Mouse (Mus musculus) intestine, embryonic 14.5 days (tissue): ENCODE results near the gene Cacna2d3. TPM values are rescaled to one million over a fixed set of nuclear protein-coding genes. Genes with fewer than 3 reads are reported as not detected.

Source experiments
- ATAC-seq: fragments of 200-750 bp; cut with Nextera tagmentation; replicated peaks from 2 replicates; pipeline ENCODE4 v1.8.0; 2017; ENCODE audit warnings: low read depth, moderate number of reproducible peaks, moderate TSS enrichment, moderate library complexity; ENCODE audit not compliant: low FRiP score, low TSS enrichment
- DNase-seq: peaks from one replicate; pipeline ENCODE4 v3.0.0-alpha.2; 2018; ENCODE audit warnings: low spot score
- H3K27ac ChIP-seq: fragments of 300-500 bp; sonication (generic); 2 replicates; pipeline ENCODE4 v1.5.1; 2014; ENCODE audit warnings: low read depth, mild to moderate bottlenecking, control low read depth
- H3K27me3 ChIP-seq: fragments of 300-500 bp; sonication (generic); replicated peaks from 2 replicates; pipeline ENCODE4 v1.6.1; 2014; ENCODE audit warnings: low read length, control low read depth; ENCODE audit not compliant: control insufficient read depth, insufficient read depth
- H3K36me3 ChIP-seq: fragments of 300-500 bp; sonication (generic); 2 replicates; pipeline ENCODE4 v1.6.1; 2014; ENCODE audit warnings: low read length, control low read depth; ENCODE audit not compliant: control insufficient read depth, insufficient read depth
- H3K4me1 ChIP-seq: fragments of 300-500 bp; sonication (generic); replicated peaks from 2 replicates; pipeline ENCODE4 v1.6.1; 2014; ENCODE audit warnings: low read length, control low read depth, mixed read lengths; ENCODE audit not compliant: control insufficient read depth, insufficient read depth
- H3K4me2 ChIP-seq: fragments of 300-500 bp; sonication (generic); 2 replicates; pipeline ENCODE4 v1.6.1; 2014; ENCODE audit warnings: low read length
- H3K4me3 ChIP-seq: fragments of 300-500 bp; sonication (generic); 2 replicates; pipeline ENCODE4 v1.5.1; 2014; ENCODE audit warnings: low read depth, low read length, control low read depth, mixed read lengths
- H3K9ac ChIP-seq: fragments of 300-500 bp; sonication (generic); 2 replicates; pipeline ENCODE4 v1.6.1; 2014; ENCODE audit warnings: mild to moderate bottlenecking, low read length
- H3K9me3 ChIP-seq: fragments of 300-500 bp; sonication (generic); 2 replicates; pipeline ENCODE4 v1.6.1; 2016; ENCODE audit warnings: low read length, control low read depth; ENCODE audit not compliant: control insufficient read depth
- WGBS: fragments of 180-500 bp; shearing (Covaris S2); extraction: QIAGEN DNeasy Blood & Tissue Kit; methylation state at CpG from one replicate; pipeline ENCODE4 v1.1.7; 2014; 5-methylcytosine and 5-hydroxymethylcytosine counted together
- polyA plus RNA-seq: library from polyadenylated mRNA; unstranded; fragments of >200 nt; fragmentation: Nextera tagmentation; extraction: Ambion mirVana; gene quantifications from 2 replicates; pipeline ENCODE4 v1.2.1, GENCODE M21; 2014

The Cacna2d3 gene
- polyA plus RNA-seq, 1 experiment from 2014 or later = 2.2 TPM

DNA sequence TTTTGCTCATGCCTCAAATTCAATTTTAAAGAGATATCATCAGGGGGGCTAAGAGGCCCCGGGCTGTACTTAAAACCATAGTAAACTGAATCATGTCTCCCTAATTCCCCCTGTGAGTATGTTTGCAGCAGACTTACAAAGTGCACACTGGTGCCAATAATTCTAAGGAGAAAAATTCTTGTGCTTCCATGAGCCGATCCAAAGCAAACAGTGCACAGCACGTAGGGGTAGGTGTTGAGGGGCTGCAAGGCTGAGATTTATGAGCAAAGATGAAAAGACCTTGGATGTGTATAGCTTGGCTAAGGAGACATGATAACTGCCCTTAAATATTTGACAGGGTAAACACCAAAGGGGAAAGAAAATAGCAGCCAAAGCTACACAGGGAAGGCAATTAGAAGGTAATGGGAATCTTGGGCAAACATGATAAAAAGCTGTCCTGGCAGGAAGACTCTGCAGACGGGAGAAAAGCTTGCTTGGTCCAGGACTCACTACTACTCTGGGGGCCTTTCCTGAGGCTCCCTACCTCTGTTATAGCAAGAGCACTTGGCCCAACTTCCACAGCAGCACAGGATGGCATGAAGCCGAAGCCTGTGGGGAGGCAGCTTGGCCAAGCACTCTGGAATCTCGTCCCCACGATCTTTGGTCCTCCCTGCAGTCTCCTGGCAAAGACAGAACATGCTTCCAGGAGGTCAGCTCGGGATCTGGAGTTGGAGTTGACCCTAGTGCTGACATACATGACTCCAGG is 222.9 kb downstream of the Cacna2d3 start:
- H3K9me3 ChIP-seq = no peaks in the 10 kb centered on the region
- WGBS = 49% methylated on average over 8 of the region's 8 CpGs
- ATAC-seq = no peak
- no peak overlapping the region for H3K9ac ChIP-seq
- no peak overlapping the region for H3K27ac ChIP-seq
- H3K36me3 ChIP-seq = no peaks in the 10 kb centered on the region
- H3K27me3 ChIP-seq = no peaks in the 10 kb centered on the region
- H3K4me3 ChIP-seq = no peak overlapping the region
- H3K4me1 ChIP-seq = no peaks in the 10 kb centered on the region
- H3K4me2 ChIP-seq = no peak overlapping the region
- DNase-seq = no peak

DNA sequence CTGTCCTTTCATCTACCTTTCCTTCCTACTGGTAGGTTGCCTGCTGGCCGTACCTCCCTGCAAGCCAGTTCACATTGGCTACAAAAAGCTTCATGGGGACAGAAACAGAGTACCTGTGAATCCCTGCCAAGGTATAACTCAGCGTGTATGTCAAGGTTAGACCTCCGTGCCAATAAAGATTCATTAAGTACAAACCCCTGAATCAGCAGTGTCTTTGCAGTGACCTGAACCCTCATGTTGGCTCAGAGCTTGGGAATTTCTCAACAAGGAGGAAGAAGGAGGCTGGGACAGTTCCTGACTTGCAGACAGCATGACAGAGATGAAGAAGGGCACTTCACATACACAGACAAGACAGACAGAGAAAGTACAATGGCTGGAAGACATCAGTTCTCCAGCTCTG is 225.1 kb downstream of the Cacna2d3 start:
- no peak for ATAC-seq
- Histone ChIP-seq H3K27me3 (no peaks in the 10 kb centered on the region), H3K27ac (no peak overlapping the region), H3K9ac (no peak overlapping the region), H3K4me3 (no peak overlapping the region), H3K4me1 (no peaks in the 10 kb centered on the region), H3K36me3 (no peaks in the 10 kb centered on the region), H3K4me2 (no peak overlapping the region), H3K9me3 (no peaks in the 10 kb centered on the region)
- 92% methylated on average over 3 of the region's 3 CpGs for whole genome bisulfite sequencing
- DNase-seq = no peak

DNA sequence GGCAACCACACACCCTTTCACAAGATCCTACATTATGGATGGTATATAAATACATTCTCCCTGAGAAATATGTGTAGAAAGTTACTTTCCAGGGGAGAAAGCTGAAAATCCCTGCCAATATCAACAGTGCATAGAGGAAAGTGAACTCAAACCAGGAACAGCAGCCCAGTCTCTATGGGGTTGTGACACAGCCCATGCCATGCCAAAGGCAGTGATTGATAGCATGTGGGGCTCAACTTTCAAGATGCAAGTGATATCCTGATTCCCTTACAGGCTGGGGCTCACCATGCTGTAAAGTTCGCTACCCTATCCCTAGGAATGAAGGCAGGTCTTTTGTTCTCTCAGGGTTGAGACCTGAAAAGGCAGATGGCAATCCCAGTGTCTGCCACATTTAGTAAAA is 229.9 kb downstream of the Cacna2d3 start:
- no peak overlapping the region for H3K27ac ChIP-seq
- no peaks in the 10 kb centered on the region for H3K36me3 ChIP-seq
- no peak overlapping the region for H3K9ac ChIP-seq
- ATAC-seq (no peak), DNase-seq (no peak)
- no peak overlapping the region for H3K4me3 ChIP-seq
- no peaks in the 10 kb centered on the region for H3K4me1 ChIP-seq
- WGBS = 74% methylated on average over 1 of the region's 1 CpGs
- no peaks in the 10 kb centered on the region for H3K9me3 ChIP-seq
- no peak overlapping the region for H3K4me2 ChIP-seq
- H3K27me3 ChIP-seq = no peaks in the 10 kb centered on the region

- no peaks in the 10 kb centered on the region for H3K27me3 ChIP-seq
- no peak overlapping the region for H3K27ac ChIP-seq
- no peak for DNase-seq
- no peak overlapping the region for H3K4me3 ChIP-seq
- H3K4me1 ChIP-seq = no peaks in the 10 kb centered on the region
- no peak overlapping the region for H3K4me2 ChIP-seq
- no peaks in the 10 kb centered on the region for H3K9me3 ChIP-seq
- no peaks in the 10 kb centered on the region for H3K36me3 ChIP-seq
- no peak for ATAC-seq
- H3K9ac ChIP-seq = no peak overlapping the region
- WGBS = 66% methylated on average over 1 of the region's 1 CpGs
Measured at GRCm38 (mm10) chr14:29485416-29485815, 236.2 kb downstream of the Cacna2d3 start.

DNA sequence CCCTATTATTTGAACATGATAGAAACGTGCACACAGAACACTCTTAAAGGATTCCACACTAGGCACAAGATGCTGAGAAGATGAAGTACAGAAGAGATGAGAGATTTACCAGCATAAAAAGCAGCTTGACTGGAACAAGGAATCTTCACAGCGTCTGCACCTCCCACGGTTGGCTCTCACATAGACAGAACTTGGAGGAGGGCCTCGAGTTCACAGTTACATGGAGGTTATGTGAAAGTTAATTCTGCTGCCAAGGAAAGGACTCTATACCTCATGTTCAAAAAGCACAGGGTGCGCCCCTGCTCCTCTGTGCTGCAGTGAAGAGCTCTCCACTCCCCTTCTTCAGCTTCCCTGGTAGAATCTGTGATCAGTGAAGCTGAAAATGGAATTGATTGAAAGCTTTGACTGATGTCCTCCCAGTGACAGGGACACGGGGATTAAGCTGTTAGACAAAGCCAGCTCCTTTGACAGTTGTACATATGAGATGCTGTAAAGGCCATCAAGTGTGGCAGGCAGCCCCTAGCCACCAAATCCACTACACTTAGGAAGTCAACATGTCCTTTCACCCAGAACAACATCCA is 243.2 kb downstream of the Cacna2d3 start:
- Histone ChIP-seq H3K9ac (no peak overlapping the region), H3K27me3 (no peaks in the 10 kb centered on the region), H3K36me3 (no peaks in the 10 kb centered on the region), H3K4me2 (no peak overlapping the region), H3K27ac (no peak overlapping the region), H3K4me3 (no peak overlapping the region), H3K4me1 (no peaks in the 10 kb centered on the region), H3K9me3 (no peaks in the 10 kb centered on the region)
- DNase-seq (no peak), ATAC-seq (no peak)
- WGBS = 68% methylated on average over 6 of the region's 6 CpGs

- Histone ChIP-seq H3K9ac (no peak overlapping the region), H3K9me3 (no peaks in the 10 kb centered on the region), H3K36me3 (no peaks in the 10 kb centered on the region), H3K4me3 (no peak overlapping the region), H3K4me1 (no peaks in the 10 kb centered on the region), H3K27ac (no peak overlapping the region), H3K27me3 (no peaks in the 10 kb centered on the region), H3K4me2 (no peak overlapping the region)
- 84% methylated on average over 2 of the region's 2 CpGs for WGBS
- ATAC-seq = no peak
- no peak for DNase-seq
Measured at GRCm38 (mm10) chr14:29464277-29464676, 257.4 kb downstream of the Cacna2d3 start.

DNA sequence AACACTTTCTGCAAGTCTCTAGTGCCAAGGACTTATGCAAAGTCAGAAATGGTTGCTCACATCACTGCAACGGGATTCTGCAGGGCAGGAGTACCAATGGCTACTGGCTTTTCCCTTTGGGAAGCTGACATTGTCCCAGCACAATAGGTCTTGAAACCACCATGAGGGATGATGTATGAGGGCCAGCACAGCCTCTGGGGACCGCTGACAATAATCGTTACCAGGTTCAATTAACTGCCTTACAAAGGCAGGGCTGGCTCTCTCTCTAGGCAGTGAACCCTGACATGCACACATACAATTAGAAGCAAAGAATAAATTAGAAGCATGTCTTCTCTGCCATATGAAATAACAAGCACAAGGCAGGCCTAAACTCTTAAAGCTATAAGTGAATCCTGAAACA is 272.5 kb downstream of the Cacna2d3 start:
- Histone ChIP-seq H3K27ac (no peak overlapping the region), H3K27me3 (no peaks in the 10 kb centered on the region), H3K36me3 (no peaks in the 10 kb centered on the region), H3K9me3 (no peaks in the 10 kb centered on the region), H3K9ac (no peak overlapping the region), H3K4me3 (no peak overlapping the region), H3K4me2 (no peak overlapping the region), H3K4me1 (no peaks in the 10 kb centered on the region)
- no peak for ATAC-seq
- no peak for DNase-seq
- 76% methylated on average over 3 of the region's 3 CpGs for WGBS

DNA sequence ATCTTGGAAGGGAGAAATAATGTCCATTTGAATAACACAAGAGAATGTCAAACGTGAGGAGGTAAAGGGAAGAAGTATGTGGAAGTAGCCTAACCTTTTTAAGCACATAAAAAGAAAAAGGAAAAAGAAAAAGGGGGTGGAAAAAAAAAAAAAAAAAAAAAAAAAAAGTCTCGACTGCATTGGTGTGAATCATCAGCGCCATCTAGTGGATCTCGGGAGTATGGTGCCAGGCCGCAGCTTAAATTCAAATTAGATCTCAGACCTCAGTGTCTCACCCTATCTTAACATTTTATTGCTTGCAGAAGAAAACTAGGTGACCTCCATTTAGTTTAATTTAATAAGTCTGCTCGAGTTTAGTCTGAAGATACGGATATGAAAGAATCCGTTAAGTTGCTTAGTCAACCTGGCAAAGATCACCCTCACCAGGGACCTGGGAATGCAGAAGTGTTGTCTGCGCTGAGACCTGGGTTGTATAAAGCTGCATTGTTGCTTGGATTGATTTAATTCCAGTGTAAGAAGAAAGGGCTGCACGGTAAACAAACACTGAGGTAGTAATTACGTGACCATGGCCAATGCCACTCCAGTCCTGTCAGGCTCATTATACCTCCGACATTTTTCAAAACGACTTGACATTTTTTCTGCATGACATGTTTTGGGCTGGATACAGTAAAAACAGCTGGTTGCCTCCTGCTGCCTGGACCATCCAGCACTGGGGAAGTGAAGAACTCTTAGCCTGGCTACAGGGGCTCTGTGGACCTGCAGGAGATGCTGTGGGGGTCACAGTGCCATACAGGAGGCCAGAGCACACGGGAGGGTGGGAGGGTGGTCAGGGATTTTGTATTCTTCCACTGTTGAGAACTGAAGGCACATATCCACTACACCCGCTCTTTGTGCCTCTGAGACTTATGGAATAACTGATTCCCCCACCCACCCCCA is 278.3 kb downstream of the Cacna2d3 start:
- 33% methylated on average over 15 of the region's 15 CpGs for WGBS
- H3K9ac ChIP-seq = no peak overlapping the region
- no peak overlapping the region for H3K27ac ChIP-seq
- peak overlapping the region; percentile 30 for H3K4me2 ChIP-seq
- DNase-seq = peak; percentile 77
- H3K4me1 ChIP-seq = peaks cover 4% of the 10 kb centered on the region; the same call in 1 of the 2 replicates
- no peak for ATAC-seq
- H3K4me3 ChIP-seq = no peak overlapping the region
- no peaks in the 10 kb centered on the region for H3K9me3 ChIP-seq
- H3K36me3 ChIP-seq = no peaks in the 10 kb centered on the region
- H3K27me3 ChIP-seq = no peaks in the 10 kb centered on the region
